Mouse (Mus musculus) liver, postnatal 0 days (tissue): ENCODE measurements at regions not wholly inside any gene's neighbourhood (a gene's known extent, or its start where the extent isn't known, plus 50 kb on each side); places are given as distances from the start of the nearest gene placed in this dataset.

ENCODE experiments used
- ATAC-seq: fragments of 200-750 bp; cut with Nextera tagmentation; 2 replicates; pipeline ENCODE4 v1.8.0; 2017; ENCODE audit warnings: mild to moderate bottlenecking, moderate library complexity
- DNase-seq: peaks from one replicate; pipeline ENCODE4 v3.0.0-alpha.2; 2016
- H3K27ac ChIP-seq: fragments of 300-500 bp; sonication (generic); 2 replicates; pipeline ENCODE4 v1.5.1; 2014; ENCODE audit warnings: antibody characterized with exemption, moderate library complexity, mild to moderate bottlenecking, low read depth
- H3K27me3 ChIP-seq: fragments of 300-500 bp; sonication (generic); 2 replicates; pipeline ENCODE4 v1.6.1; 2014; ENCODE audit warnings: low read length, control low read depth, mixed read lengths; ENCODE audit not compliant: insufficient read depth
- H3K36me3 ChIP-seq: fragments of 300-500 bp; sonication (generic); replicated peaks from 2 replicates; pipeline ENCODE4 v1.6.1; 2014; ENCODE audit warnings: mild to moderate bottlenecking, control low read depth, low read length, moderate library complexity, mixed read lengths; ENCODE audit not compliant: insufficient read depth
- H3K4me1 ChIP-seq: fragments of 300-500 bp; sonication (generic); 2 replicates; pipeline ENCODE4 v1.6.1; 2014; ENCODE audit warnings: antibody characterized with exemption, mild to moderate bottlenecking, control low read depth; ENCODE audit not compliant: insufficient read depth
- H3K4me2 ChIP-seq: fragments of 300-500 bp; sonication (generic); 2 replicates; pipeline ENCODE4 v1.6.1; 2014; ENCODE audit warnings: low read depth, mild to moderate bottlenecking, low read length, moderate library complexity, mixed read lengths
- H3K4me3 ChIP-seq: fragments of 300-500 bp; sonication (generic); 2 replicates; pipeline ENCODE4 v1.5.1; 2014; ENCODE audit warnings: low read depth, low read length
- H3K9ac ChIP-seq: fragments of 300-500 bp; sonication (generic); replicated peaks from 2 replicates; pipeline ENCODE4 v1.6.1; 2014; ENCODE audit warnings: mild to moderate bottlenecking, moderate library complexity
- H3K9me3 ChIP-seq: fragments of 300-500 bp; sonication (generic); 2 replicates; pipeline ENCODE4 v1.6.1; 2016; ENCODE audit warnings: mild to moderate bottlenecking, control low read depth, low read length, mixed read lengths
- CTCF ChIP-seq: sonication (generic); IDR thresholded peaks from 2 replicates; pipeline ENCODE4 v1.5.1; 2016; ENCODE audit warnings: antibody characterized with exemption, low read depth
- EP300 ChIP-seq: IDR thresholded peaks from 2 replicates; pipeline ENCODE4 v1.6.1; 2016; ENCODE audit warnings: antibody characterized with exemption, low read depth, mild to moderate bottlenecking
- WGBS: fragments of 180-500 bp; shearing (Covaris S2); extraction: QIAGEN DNeasy Blood & Tissue Kit; methylation state at CpG from one replicate; pipeline ENCODE4 v1.1.7; 2014; ENCODE audit not compliant: insufficient replicate concordance; 5-methylcytosine and 5-hydroxymethylcytosine counted together

DNA sequence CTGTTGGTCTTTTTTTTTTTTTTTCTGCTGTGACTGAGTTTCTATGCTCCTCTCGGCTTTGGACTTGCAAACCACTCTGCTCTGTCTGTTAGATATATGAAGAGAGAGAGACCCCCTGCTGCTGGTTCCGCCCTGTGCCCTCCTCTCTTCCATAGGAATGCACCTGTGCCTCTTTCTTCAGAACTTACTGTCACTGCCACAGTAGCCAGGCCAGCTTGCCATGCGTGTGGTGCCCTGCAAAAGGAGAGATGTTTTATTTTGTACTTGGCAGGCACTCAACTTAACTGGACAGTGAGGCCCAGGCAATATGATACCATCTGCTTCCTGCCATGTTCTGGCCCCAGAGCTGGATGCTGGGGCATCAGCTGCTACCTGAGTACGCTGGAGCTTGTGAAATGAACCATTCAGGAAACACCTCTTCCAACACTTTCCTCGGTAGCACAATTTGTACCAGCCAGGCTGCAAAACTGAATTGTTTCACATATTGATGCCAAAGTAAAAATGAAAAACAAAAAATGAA is 392.8 kb downstream of the Ttll7 start:
- H3K4me3 ChIP-seq, result no peak overlapping the region
- DNase-seq, result no peak
- ATAC-seq, result no peak
- H3K9ac ChIP-seq, result no peak overlapping the region
- no peaks in the 10 kb centered on the region for H3K36me3 ChIP-seq
- no peaks in the 10 kb centered on the region for H3K27me3 ChIP-seq
- H3K9me3 ChIP-seq, result no peaks in the 10 kb centered on the region
- no peak overlapping the region for H3K27ac ChIP-seq
- no peaks in the 10 kb centered on the region for H3K4me1 ChIP-seq
- TF ChIP-seq CTCF (no peak), EP300 (no peak)
- 69% methylated on average over 5 of the region's 5 CpGs for WGBS
- H3K4me2 ChIP-seq, result no peak overlapping the region

DNA sequence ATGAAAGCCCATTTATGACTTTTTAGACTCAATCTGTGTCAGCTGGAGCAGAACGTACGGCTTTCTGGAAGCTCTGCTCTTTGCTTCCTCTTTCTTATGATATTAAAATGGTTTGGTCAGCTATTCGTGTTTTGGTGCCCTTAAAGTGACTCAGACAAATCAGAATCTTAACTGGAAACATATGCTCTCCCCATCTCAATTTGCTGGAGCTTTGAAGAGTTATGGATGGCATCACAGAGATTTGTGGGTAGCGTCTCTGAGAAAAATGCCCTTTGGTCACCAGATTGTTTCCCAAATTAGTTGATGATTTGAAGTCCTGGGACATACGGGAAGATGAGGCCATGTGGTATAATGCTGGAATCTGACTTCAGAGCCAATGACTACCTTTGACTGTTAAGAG is 394.0 kb downstream of the Ttll7 start:
- no peak for DNase-seq

DNA sequence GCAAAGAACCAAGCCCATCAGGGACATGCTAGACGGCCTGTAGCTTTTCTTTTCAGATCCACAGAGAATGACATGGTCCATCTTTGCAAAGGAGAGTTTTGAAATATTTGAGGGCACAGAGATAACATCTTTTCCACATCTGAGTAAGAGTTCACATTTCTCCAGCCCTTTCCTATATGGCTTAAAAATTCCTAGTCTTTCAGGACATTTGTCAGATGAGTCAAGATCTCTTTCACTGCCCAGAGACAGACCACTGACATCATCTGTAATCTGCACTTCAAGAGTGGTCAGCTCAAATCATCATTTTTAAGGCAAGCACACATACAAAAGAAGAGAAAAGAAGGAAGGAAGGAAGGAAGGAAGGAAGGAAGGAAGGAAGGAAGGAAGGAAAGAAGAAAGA is 397.3 kb downstream of the Ttll7 start:
- H3K9me3 ChIP-seq, result no peaks in the 10 kb centered on the region
- DNase-seq (no peak), ATAC-seq (no peak)
- no peaks in the 10 kb centered on the region for H3K27me3 ChIP-seq
- no peaks in the 10 kb centered on the region for H3K36me3 ChIP-seq
- no peak overlapping the region for H3K4me3 ChIP-seq
- no peaks in the 10 kb centered on the region for H3K4me1 ChIP-seq
- TF ChIP-seq EP300 (no peak), CTCF (no peak)
- H3K27ac ChIP-seq, result no peak overlapping the region
- no peak overlapping the region for H3K4me2 ChIP-seq
- 65% methylated on average over 1 of the region's 1 CpGs for WGBS
- no peak overlapping the region for H3K9ac ChIP-seq

More for the DNA sequence above, 394.0 kb downstream of the Ttll7 start:
- Histone ChIP-seq H3K4me2 (no peak overlapping the region), H3K9ac (no peak overlapping the region), H3K27me3 (no peaks in the 10 kb centered on the region), H3K4me1 (no peaks in the 10 kb centered on the region), H3K9me3 (no peaks in the 10 kb centered on the region), H3K27ac (no peak overlapping the region), H3K36me3 (no peaks in the 10 kb centered on the region), H3K4me3 (no peak overlapping the region)
- 71% methylated on average over 5 of the region's 5 CpGs for WGBS
- no peak for TF ChIP-seq CTCF
- ATAC-seq, result no peak

DNA sequence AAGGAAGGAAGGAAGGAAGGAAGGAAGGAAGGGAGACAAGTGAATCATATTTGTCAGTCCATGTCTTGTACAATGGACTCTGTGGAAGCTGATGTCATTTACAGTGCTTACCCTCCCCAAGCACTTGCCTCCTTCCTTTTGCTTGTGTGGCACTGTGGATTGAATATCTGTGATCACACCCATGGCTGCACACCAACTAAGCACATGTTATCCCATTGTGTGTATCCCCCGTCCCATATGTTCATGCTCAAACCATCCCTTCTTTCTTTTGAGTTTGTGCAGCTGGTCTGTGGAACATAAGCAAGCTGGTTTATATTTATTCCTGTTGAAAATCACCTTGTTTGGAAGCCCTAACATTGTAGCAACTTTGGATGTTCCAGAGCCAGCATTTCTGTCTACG is 397.7 kb downstream of the Ttll7 start:
- ATAC-seq (no peak), DNase-seq (no peak)
- TF ChIP-seq CTCF (no peak), EP300 (no peak)
- Histone ChIP-seq H3K4me1 (no peaks in the 10 kb centered on the region), H3K9me3 (no peaks in the 10 kb centered on the region), H3K4me2 (no peak overlapping the region), H3K27me3 (no peaks in the 10 kb centered on the region), H3K4me3 (no peak overlapping the region), H3K27ac (no peak overlapping the region), H3K36me3 (no peaks in the 10 kb centered on the region), H3K9ac (no peak overlapping the region)
- 84% methylated on average over 2 of the region's 2 CpGs for WGBS

DNA sequence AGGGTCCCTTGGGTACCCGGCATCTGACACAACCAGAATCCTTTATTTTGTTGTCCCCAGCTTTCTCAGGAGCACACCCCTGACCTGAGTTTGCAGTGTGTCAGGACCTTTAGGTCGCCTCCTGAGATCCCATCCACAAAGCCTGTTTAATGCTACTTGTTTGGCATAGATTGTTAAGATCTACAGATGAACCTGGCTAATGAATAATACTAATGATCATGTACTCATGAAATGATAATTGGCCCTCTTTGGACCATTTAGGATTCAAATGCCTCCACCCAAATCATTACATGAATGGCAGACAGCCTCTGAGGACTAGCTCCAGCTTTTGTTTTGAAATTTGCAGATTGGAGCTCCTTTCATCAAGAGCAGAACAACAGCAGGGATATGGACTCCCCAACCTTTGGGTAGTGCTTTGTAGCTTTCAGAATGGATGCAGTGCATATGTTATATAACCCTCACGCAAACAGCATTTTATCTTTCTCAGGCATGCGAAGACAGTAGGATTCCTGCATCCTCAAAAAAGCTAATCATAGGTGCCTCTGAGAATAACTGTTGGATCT is 400.1 kb downstream of the Ttll7 start:
- H3K36me3 ChIP-seq, result no peaks in the 10 kb centered on the region
- no peak for DNase-seq
- 68% methylated on average over 4 of the region's 4 CpGs for WGBS

DNA sequence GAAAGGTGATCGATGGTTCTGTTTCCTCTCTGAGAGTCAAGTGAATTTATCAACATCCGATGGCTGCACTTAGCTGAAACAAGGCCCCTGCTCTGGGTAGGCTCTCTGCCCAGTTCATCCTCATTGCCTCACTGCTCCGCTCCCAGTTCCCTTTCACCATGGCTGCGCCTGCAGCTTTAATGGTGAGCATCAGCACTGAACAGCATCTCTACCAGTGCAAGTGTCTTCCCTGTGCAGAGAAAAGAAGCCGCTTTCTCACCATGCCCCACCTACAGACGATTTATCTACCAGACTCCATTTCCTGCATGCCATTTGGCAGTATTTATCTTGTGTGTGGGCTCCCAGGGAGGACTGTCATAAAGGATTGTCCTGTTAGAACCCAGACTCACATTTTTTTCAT is 400.6 kb downstream of the Ttll7 start:
- 56% methylated on average over 6 of the region's 6 CpGs for WGBS

More for the DNA sequence above, 400.1 kb downstream of the Ttll7 start:
- no peak overlapping the region for H3K4me2 ChIP-seq
- no peak overlapping the region for H3K4me3 ChIP-seq
- no peak overlapping the region for H3K27ac ChIP-seq
- H3K4me1 ChIP-seq, result no peaks in the 10 kb centered on the region
- no peak for ATAC-seq
- no peak overlapping the region for H3K9ac ChIP-seq
- H3K27me3 ChIP-seq, result no peaks in the 10 kb centered on the region
- no peaks in the 10 kb centered on the region for H3K9me3 ChIP-seq
- no peak for TF ChIP-seq CTCF
- no peak for TF ChIP-seq EP300

More for the DNA sequence above, 400.6 kb downstream of the Ttll7 start:
- H3K4me3 ChIP-seq, result no peak overlapping the region
- no peak overlapping the region for H3K9ac ChIP-seq
- no peak overlapping the region for H3K27ac ChIP-seq
- ATAC-seq (no peak), DNase-seq (no peak)
- H3K4me2 ChIP-seq, result no peak overlapping the region
- H3K36me3 ChIP-seq, result no peaks in the 10 kb centered on the region
- no peaks in the 10 kb centered on the region for H3K27me3 ChIP-seq
- H3K9me3 ChIP-seq, result no peaks in the 10 kb centered on the region
- TF ChIP-seq CTCF (no peak), EP300 (no peak)
- no peaks in the 10 kb centered on the region for H3K4me1 ChIP-seq
